ENCODE assay signal across 9 mouse cellular contexts in the genomic region with DNA sequence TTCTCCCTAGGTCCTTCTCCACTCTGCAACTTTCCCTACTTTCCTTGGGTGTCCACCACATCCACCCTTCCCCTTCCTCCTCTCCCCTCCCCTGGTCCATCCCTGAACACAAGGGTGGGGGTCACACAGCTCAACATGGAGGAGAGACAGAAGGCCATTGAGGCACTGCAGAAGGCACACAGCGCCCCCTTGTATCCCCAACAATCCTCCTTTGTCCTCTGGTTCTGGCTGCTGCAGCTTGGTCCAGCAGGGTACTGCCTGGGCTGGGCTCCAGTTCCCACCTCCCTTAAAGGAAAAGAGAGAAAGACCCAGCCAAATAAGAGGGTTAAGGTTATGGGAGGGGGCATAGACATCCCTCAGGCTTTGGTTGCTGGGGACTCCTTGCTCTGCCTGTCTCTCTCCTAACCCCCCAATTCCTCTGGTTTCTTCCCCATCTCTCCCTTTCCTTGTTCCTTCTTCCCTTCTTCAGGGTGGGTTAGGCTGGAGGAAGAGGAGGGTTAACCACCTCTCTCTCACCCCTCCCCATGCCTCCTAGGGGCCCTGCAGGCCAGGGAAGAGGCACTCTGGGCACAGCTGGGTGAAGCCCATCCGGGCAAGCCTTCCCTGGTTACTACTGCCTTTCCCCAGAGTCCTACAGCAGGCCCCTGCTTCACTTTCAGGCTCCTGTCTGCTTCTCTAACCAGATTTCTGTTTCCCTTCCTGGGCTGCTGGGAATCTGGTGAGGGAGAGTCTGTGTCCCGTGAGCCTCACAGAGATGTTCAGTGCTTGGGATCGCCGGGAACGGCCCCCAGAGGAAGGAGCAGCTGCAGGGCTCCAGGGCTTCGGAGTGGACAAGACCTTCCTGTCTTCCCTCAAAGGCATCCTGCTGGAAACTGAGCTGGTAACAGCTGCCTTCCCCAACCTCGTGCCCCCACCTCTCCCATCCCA. TPM values are rescaled to one million over a fixed set of nuclear protein-coding genes. Genes with fewer than 3 reads are reported as not detected.
DNase-seq lines count a peak whose midpoint lies in the region; ATAC-seq and TF ChIP-seq lines count a peak whose summit lies in the region.
"Had no signal": no experiment of that assay in that cellular context is flagged by ENCODE, and none has a peak within 500 bp of the region (broad histone marks: within the 10 kb centered on the region; RNA-seq: fewer than 3 reads in every experiment).

Cmtm5 (plus strand) TSS at position 358 of the 927 bp plus-strand sequence.

- no peaks in the 10 kb centered on the region; the same call in 1 of the 2 replicates for H3K27me3 ChIP-seq in hindbrain, embryonic 12.5 days
- H3K27me3 ChIP-seq in thymus, adult 2 months (ENCODE audit: control insufficient read depth, insufficient read depth, low read length) = no peaks in the 10 kb centered on the region

- TF ChIP-seq POLR2A in thymus, adult 2 months (IDR thresholded peaks at IDR 0.05; ENCODE audit: control insufficient read depth, extremely low read depth, insufficient read depth, low read length, poor library complexity) = no peak

- 0 out of 2 replicates have a peak, but pooled peaks have one; percentile 40 for ATAC-seq in cerebellum, adult (ENCODE audit: insufficient number of reproducible peaks, low FRiP score, low TSS enrichment)
- 0 out of 2 replicates have a peak, but pooled peaks have one; percentile 24 for ATAC-seq in hindbrain, embryonic 12.5 days (ENCODE audit: low FRiP score)

- H3K9me3 ChIP-seq in hindbrain, embryonic 12.5 days (replicated peaks) = no peaks in the 10 kb centered on the region
- H3K9me3 ChIP-seq: lung, embryonic 15.5 days had no signal

- DNase-seq in cerebellum, adult 8-10 months = no peak
- DNase-seq in embryo, embryonic 10.5 days (ENCODE audit: low spot score) = peak; percentile 18
- DNase-seq in left cerebral cortex, postnatal 25 days (ENCODE audit: low spot score in 2 of 2) = peak; percentile 42 to 75
- DNase-seq in right cerebral cortex, postnatal 14 days = peak; percentile 52
- no peak for DNase-seq in lung, postnatal 36 days
- no peak for DNase-seq in thymus, adult 2 months

- 25% methylated on average over 8 of the region's 8 CpGs for WGBS in hindbrain, embryonic 12.5 days
- 49% methylated on average over 8 of the region's 8 CpGs for WGBS in thymus, adult 2 months

- H3K9ac ChIP-seq in hindbrain, embryonic 12.5 days = peak within 1 kb of the TSS; percentile 28; the same call in 1 of the 2 replicates
- H3K9ac ChIP-seq: lung, embryonic 15.5 days had no signal

- H3K4me1 ChIP-seq in hindbrain, embryonic 12.5 days = peaks cover 19% of the 10 kb centered on the region
- H3K4me1 ChIP-seq in thymus, adult 2 months (replicated peaks; ENCODE audit: control insufficient read depth, insufficient read depth, low read length) = peaks cover 3% of the 10 kb centered on the region; the same call in 1 of the 2 replicates

- no peak for TF ChIP-seq CTCF in thymus, adult 2 months (IDR thresholded peaks at IDR 0.05; ENCODE audit: borderline replicate concordance, control insufficient read depth, extremely low read depth, insufficient read depth, low read length, poor library complexity)

- intact Hi-C loops in left cerebral cortex, postnatal 25 days (cut with DNase I) = no loop called here

- H3K4me3 ChIP-seq in hindbrain, embryonic 12.5 days = no peak within 1 kb of the TSS
- H3K4me3 ChIP-seq in thymus, adult 2 months (ENCODE audit: control insufficient read depth, insufficient read depth, low read length) = no peak within 1 kb of the TSS
- H3K4me3 ChIP-seq: lung, embryonic 15.5 days had no signal

- H3K4me2 ChIP-seq in hindbrain, embryonic 12.5 days (replicated peaks) = peak within 1 kb of the TSS; percentile 15; the same call in 1 of the 2 replicates
- H3K4me2 ChIP-seq: lung, embryonic 15.5 days had no signal

- no peaks in the 10 kb centered on the region for H3K36me3 ChIP-seq in hindbrain, embryonic 12.5 days
- H3K36me3 ChIP-seq in thymus, adult 2 months (ENCODE audit: control insufficient read depth, insufficient read depth, low read length) = no peaks in the 10 kb centered on the region
- H3K36me3 ChIP-seq: lung, embryonic 15.5 days had no signal

- H3K27ac ChIP-seq in hindbrain, embryonic 12.5 days = peak within 1 kb of the TSS; percentile 58
- H3K27ac ChIP-seq in thymus, adult 2 months (ENCODE audit: control insufficient read depth, insufficient read depth, low read length) = no peak within 1 kb of the TSS
- H3K27ac ChIP-seq: lung, embryonic 15.5 days had no signal

RNA-seq across cellular contexts. Expression of gene Cmtm5, which starts in this region (rescaled TPM):
- 5.2 and 6.3 TPM in 2 replicates for polyA plus RNA-seq in hindbrain, embryonic 12.5 days (2016; fragmentation: Nextera tagmentation; extraction: Ambion mirVana)
- total RNA-seq in left cerebral cortex, postnatal 25 days (2021) = 10 to 100 TPM; 48.1 to 63.0 TPM
- polyA plus RNA-seq in thymus, adult 2 months (2012; rRNA removed) = 0.67 and 0.92 TPM in 2 replicates

Comparison
In these comparisons a context has a peak if more than half of its experiments do, and no peak if none do; other contexts are left out.
1. DNase-seq: peak in embryo, embryonic 10.5 days (single experiment), left cerebral cortex, postnatal 25 days (2 of 2) and right cerebral cortex, postnatal 14 days (single experiment); none in cerebellum, adult 8-10 months (single experiment), lung, postnatal 36 days (single experiment) and thymus, adult 2 months (single experiment).